Mouse (Mus musculus): ENCODE data around the gene Creb3l4. TPM values are rescaled to one million over a fixed set of nuclear protein-coding genes. Genes with fewer than 3 reads are reported as not detected.

The Creb3l4 gene
- polyA plus RNA-seq, 1 experiment = 1.3 TPM

GRCm38 (mm10) chr3:90197548-90197947 lies 45.8 kb downstream of the Creb3l4 start:
- H3K4me1 ChIP-seq (ENCODE audit: control insufficient read depth, insufficient read depth, low read length) = no peaks in the 10 kb centered on the region

GRCm38 (mm10) chr3:90195644-90196043 lies 47.7 kb downstream of the Creb3l4 start:
- Histone ChIP-seq H3K4me3 (ENCODE audit: insufficient read depth, low read length) (no peak overlapping the region), H3K27ac (ENCODE audit: insufficient read depth, low read depth, low read length) (no peak overlapping the region), H3K4me1 (ENCODE audit: control insufficient read depth, insufficient read depth, low read length) (no peaks in the 10 kb centered on the region)
- TF ChIP-seq POLR2A (IDR thresholded peaks at IDR 0.05; ENCODE audit: borderline replicate concordance, low read depth, low read length) (no peak), CTCF (IDR thresholded peaks at IDR 0.05; ENCODE audit: low read depth, low read length) (no peak)

More at GRCm38 (mm10) chr3:90197548-90197947, 45.8 kb downstream of the Creb3l4 start:
- Histone ChIP-seq H3K4me3 (ENCODE audit: insufficient read depth, low read length) (no peak overlapping the region), H3K27ac (ENCODE audit: insufficient read depth, low read depth, low read length) (no peak overlapping the region)
- TF ChIP-seq POLR2A (IDR thresholded peaks at IDR 0.05; ENCODE audit: borderline replicate concordance, low read depth, low read length) (no peak), CTCF (IDR thresholded peaks at IDR 0.05; ENCODE audit: low read depth, low read length) (no peak)

- Histone ChIP-seq H3K4me1 (ENCODE audit: control insufficient read depth, insufficient read depth, low read length) (no peaks in the 10 kb centered on the region), H3K27ac (ENCODE audit: insufficient read depth, low read depth, low read length) (no peak overlapping the region), H3K4me3 (ENCODE audit: insufficient read depth, low read length) (no peak overlapping the region)
- TF ChIP-seq POLR2A (IDR thresholded peaks at IDR 0.05; ENCODE audit: borderline replicate concordance, low read depth, low read length) (no peak), CTCF (IDR thresholded peaks at IDR 0.05; ENCODE audit: low read depth, low read length) (no peak)
These were observed 48.6 kb downstream of the Creb3l4 start for GRCm38 (mm10) chr3:90194759-90195158.

- Histone ChIP-seq H3K4me1 (ENCODE audit: control insufficient read depth, insufficient read depth, low read length) (no peaks in the 10 kb centered on the region), H3K4me3 (ENCODE audit: insufficient read depth, low read length) (no peak overlapping the region), H3K27ac (ENCODE audit: insufficient read depth, low read depth, low read length) (no peak overlapping the region)
- TF ChIP-seq CTCF (IDR thresholded peaks at IDR 0.05; ENCODE audit: low read depth, low read length) = no peak
- no peak for TF ChIP-seq POLR2A (IDR thresholded peaks at IDR 0.05; ENCODE audit: borderline replicate concordance, low read depth, low read length)
These were observed 52.3 kb downstream of the Creb3l4 start for GRCm38 (mm10) chr3:90190859-90191510.

Other genes starting within 250 kb of the Creb3l4 start
- 96.5 and 113 TPM in 2 replicates for gene Hax1, start 244.7 kb downstream of the Creb3l4 start, polyA plus RNA-seq (2012; ENCODE audit: insufficient read depth, insufficient read length, missing spikeins)
- gene 4933434E20Rik, start 191.9 kb downstream of the Creb3l4 start, polyA plus RNA-seq (2012; ENCODE audit: insufficient read depth, insufficient read length, missing spikeins) = 84.4 and 85.5 TPM in 2 replicates
- gene Ubap2l, start 190.9 kb downstream of the Creb3l4 start, polyA plus RNA-seq (2012; ENCODE audit: insufficient read depth, insufficient read length, missing spikeins) = 200 and 228 TPM in 2 replicates
- 739 and 786 TPM in 2 replicates for gene Tpm3, start 170.9 kb downstream of the Creb3l4 start, polyA plus RNA-seq (2012; ENCODE audit: insufficient read depth, insufficient read length, missing spikeins)
- 0.28 and 0.69 TPM in 2 replicates for gene Nup210l, start 139.4 kb downstream of the Creb3l4 start, polyA plus RNA-seq (2012; ENCODE audit: insufficient read depth, insufficient read length, missing spikeins)
- gene Rps27, start 29.9 kb downstream of the Creb3l4 start, polyA plus RNA-seq (2012; ENCODE audit: insufficient read depth, insufficient read length, missing spikeins) = 946 and 1,891 TPM in 2 replicates
- gene Rab13, start 29.8 kb downstream of the Creb3l4 start, polyA plus RNA-seq (2012; ENCODE audit: insufficient read depth, insufficient read length, missing spikeins) = 19.0 and 23.2 TPM in 2 replicates
- 64.5 and 67.9 TPM in 2 replicates for gene Jtb, start 11.9 kb downstream of the Creb3l4 start, polyA plus RNA-seq (2012; ENCODE audit: insufficient read depth, insufficient read length, missing spikeins)
- 155 and 159 TPM in 2 replicates for gene Slc39a1, start 4.7 kb upstream of the Creb3l4 start, polyA plus RNA-seq (2012; ENCODE audit: insufficient read depth, insufficient read length, missing spikeins)
- gene Crtc2, start 10.7 kb upstream of the Creb3l4 start, polyA plus RNA-seq (2012; ENCODE audit: insufficient read depth, insufficient read length, missing spikeins) = 45.5 and 56.9 TPM in 2 replicates
- 47.7 and 52.9 TPM in 2 replicates for gene Dennd4b, start 21.7 kb upstream of the Creb3l4 start, polyA plus RNA-seq (2012; ENCODE audit: insufficient read depth, insufficient read length, missing spikeins)
- gene Gatad2b, start 49.7 kb upstream of the Creb3l4 start, polyA plus RNA-seq (2012; ENCODE audit: insufficient read depth, insufficient read length, missing spikeins) = 45.6 and 48.2 TPM in 2 replicates
- 0.72 and 0.83 TPM in 2 replicates for gene Slc27a3, start 146.4 kb upstream of the Creb3l4 start, polyA plus RNA-seq (2012; ENCODE audit: insufficient read depth, insufficient read length, missing spikeins)
- 18.9 and 20.4 TPM in 2 replicates for gene Ints3, start 190.1 kb upstream of the Creb3l4 start, polyA plus RNA-seq (2012; ENCODE audit: insufficient read depth, insufficient read length, missing spikeins)
- gene Npr1, start 222.4 kb upstream of the Creb3l4 start, polyA plus RNA-seq (2012; ENCODE audit: insufficient read depth, insufficient read length, missing spikeins) = 0.17 and 0.89 TPM in 2 replicates
- 29.3 and 29.8 TPM in 2 replicates for gene Ilf2, start 232.6 kb upstream of the Creb3l4 start, polyA plus RNA-seq (2012; ENCODE audit: insufficient read depth, insufficient read length, missing spikeins)
- gene Snapin, start 247.5 kb upstream of the Creb3l4 start, polyA plus RNA-seq (2012; ENCODE audit: insufficient read depth, insufficient read length, missing spikeins) = 96.6 and 101 TPM in 2 replicates